Comparison of ENCODE assay signal across 14 mouse cellular contexts in the genomic region with DNA sequence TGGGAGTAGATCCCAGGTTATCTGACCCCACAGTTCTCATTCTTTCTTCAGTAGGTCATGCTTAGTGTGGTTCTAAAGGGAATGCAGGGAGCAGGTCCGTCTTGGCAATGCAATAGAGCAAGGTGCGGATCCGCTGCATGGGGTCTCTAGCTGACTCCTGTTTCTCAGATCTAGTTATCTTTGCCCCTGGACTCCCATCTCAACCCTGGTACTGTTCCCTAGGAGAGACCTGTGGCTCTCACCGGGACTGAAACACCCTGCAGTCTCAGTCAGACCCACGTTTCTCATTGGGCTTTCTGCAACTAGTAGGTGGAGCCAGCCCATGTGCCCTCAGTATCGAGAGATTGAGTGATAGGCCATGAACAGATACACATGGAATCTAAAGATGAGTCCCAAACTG. TPM values are rescaled to one million over a fixed set of nuclear protein-coding genes. Genes with fewer than 3 reads are reported as not detected.
DNase-seq lines count a peak whose midpoint lies in the region; ATAC-seq lines count a peak whose summit lies in the region.
"Had no signal": no experiment of that assay in that cellular context is flagged by ENCODE, and none has a peak within 500 bp of the region (broad histone marks: within the 10 kb centered on the region; RNA-seq: fewer than 3 reads in every experiment).

No protein-coding gene starts in this region.

- WGBS in forebrain, embryonic 10.5 days, result 63% methylated on average over 6 of the region's 6 CpGs
- WGBS in forebrain, embryonic 15.5 days, result 58% methylated on average over 6 of the region's 6 CpGs
- 56% methylated on average over 6 of the region's 6 CpGs for WGBS in kidney, embryonic 14.5 days
- 52% methylated on average over 6 of the region's 6 CpGs for WGBS in limb, embryonic 13.5 days

- intact Hi-C loops in left cerebral cortex, postnatal 25 days (cut with DNase I), result no loop called here

- no peak for ATAC-seq in forebrain, embryonic 15.5 days (replicated peaks)
- no peak for ATAC-seq in kidney, embryonic 14.5 days (ENCODE audit: low FRiP score, low TSS enrichment)
- ATAC-seq in limb, embryonic 13.5 days (ENCODE audit: low FRiP score, low read depth), result no peak

- H3K27ac ChIP-seq in forebrain, embryonic 10.5 days, result peak overlapping the region; percentile 70; the same call in 1 of the 2 replicates
- H3K27ac ChIP-seq in forebrain, embryonic 15.5 days (replicated peaks), result no peak overlapping the region
- H3K27ac ChIP-seq in kidney, embryonic 14.5 days (ENCODE audit: low read depth, low read length), result peak overlapping the region; percentile 85
- H3K27ac ChIP-seq in brown adipose tissue, adult 24 weeks (replicated peaks; ENCODE audit: low read depth, low read length), result peak overlapping the region; percentile 92
- H3K27ac ChIP-seq in limb, embryonic 13.5 days, result peak overlapping the region; percentile 73

- no peak overlapping the region for H3K4me2 ChIP-seq in forebrain, embryonic 15.5 days (replicated peaks)
- peak overlapping the region; percentile 32; the same call in 1 of the 2 replicates for H3K4me2 ChIP-seq in kidney, embryonic 14.5 days (replicated peaks; ENCODE audit: low read depth, low read length)
- H3K4me2 ChIP-seq in limb, embryonic 13.5 days (replicated peaks), result peak overlapping the region; percentile 55

- H3K36me3 ChIP-seq in forebrain, embryonic 10.5 days (replicated peaks), result peaks cover 5% of the 10 kb centered on the region; the same call in 1 of the 2 replicates
- H3K36me3 ChIP-seq in forebrain, embryonic 15.5 days, result no peaks in the 10 kb centered on the region
- no peaks in the 10 kb centered on the region for H3K36me3 ChIP-seq in kidney, embryonic 14.5 days (ENCODE audit: control insufficient read depth, insufficient read depth, low read length)
- H3K36me3 ChIP-seq in limb, embryonic 13.5 days, result no peaks in the 10 kb centered on the region

- no peak overlapping the region for H3K4me3 ChIP-seq in forebrain, embryonic 10.5 days
- no peak overlapping the region for H3K4me3 ChIP-seq in forebrain, embryonic 15.5 days
- no peak overlapping the region for H3K4me3 ChIP-seq in kidney, embryonic 14.5 days (ENCODE audit: low read length)
- peak overlapping the region; percentile 47 for H3K4me3 ChIP-seq in brown adipose tissue, adult 24 weeks (ENCODE audit: insufficient read depth, low read depth, low read length)
- H3K4me3 ChIP-seq in limb, embryonic 13.5 days, result no peak overlapping the region
- H3K4me3 ChIP-seq: erythroblast, embryonic 14.5 days had no signal

- DNase-seq in forebrain, embryonic 10.5 days (ENCODE audit: extremely low spot score, low spot score), result no peak
- DNase-seq in kidney, adult 9 months, result no peak
- no peak for DNase-seq in left cerebral cortex, postnatal 25 days (ENCODE audit: low spot score in 2 of 2)
- DNase-seq in cerebellum, postnatal 10 days, result no peak
- DNase-seq: thymus, postnatal 25 days had no signal

- H3K27me3 ChIP-seq in forebrain, embryonic 10.5 days (ENCODE audit: poor library complexity, severe bottlenecking), result no peaks in the 10 kb centered on the region
- H3K27me3 ChIP-seq in forebrain, embryonic 15.5 days, result no peaks in the 10 kb centered on the region
- no peaks in the 10 kb centered on the region for H3K27me3 ChIP-seq in kidney, embryonic 14.5 days (ENCODE audit: control insufficient read depth, insufficient read depth, low read length)
- no peaks in the 10 kb centered on the region for H3K27me3 ChIP-seq in limb, embryonic 13.5 days

- no peak overlapping the region for H3K9ac ChIP-seq in forebrain, embryonic 15.5 days (replicated peaks)
- H3K9ac ChIP-seq in kidney, embryonic 14.5 days (ENCODE audit: low read depth, low read length), result no peak overlapping the region
- H3K9ac ChIP-seq in limb, embryonic 13.5 days, result no peak overlapping the region

- peaks cover 95% of the 10 kb centered on the region for H3K4me1 ChIP-seq in forebrain, embryonic 10.5 days
- peaks cover 17% of the 10 kb centered on the region for H3K4me1 ChIP-seq in forebrain, embryonic 15.5 days
- peaks cover 94% of the 10 kb centered on the region for H3K4me1 ChIP-seq in kidney, embryonic 14.5 days (ENCODE audit: control insufficient read depth, insufficient read depth, low read length)
- H3K4me1 ChIP-seq in brown adipose tissue, adult 24 weeks (ENCODE audit: control insufficient read depth, insufficient read depth, insufficient read length, low read length), result peaks cover 67% of the 10 kb centered on the region
- H3K4me1 ChIP-seq in limb, embryonic 13.5 days, result peaks cover 100% of the 10 kb centered on the region

- H3K9me3 ChIP-seq in forebrain, embryonic 10.5 days, result no peaks in the 10 kb centered on the region
- no peaks in the 10 kb centered on the region for H3K9me3 ChIP-seq in forebrain, embryonic 15.5 days
- H3K9me3 ChIP-seq in kidney, embryonic 14.5 days (ENCODE audit: control insufficient read depth, low read length), result no peaks in the 10 kb centered on the region
- H3K9me3 ChIP-seq in limb, embryonic 13.5 days, result no peaks in the 10 kb centered on the region

RNA-seq across cellular contexts. Expression of gene Hspg2, which starts 9.0 kb away (rescaled TPM):
- polyA plus RNA-seq in forebrain, embryonic 10.5 days (2016; fragmentation: Nextera tagmentation; extraction: Ambion mirVana), result 15.6 and 17.9 TPM in 2 replicates
- polyA plus RNA-seq in forebrain, embryonic 15.5 days (2015; fragmentation: Nextera tagmentation; extraction: Ambion mirVana), result 3.7 and 4.2 TPM in 2 replicates
- polyA plus RNA-seq in kidney, embryonic 14.5 days (2014; fragmentation: Nextera tagmentation; extraction: Ambion mirVana), result 39.6 and 56.2 TPM in 2 replicates
- polyA plus RNA-seq in brown adipose tissue, adult 24 weeks (2012; ENCODE audit: insufficient read depth, insufficient read length, missing spikeins), result 32.5 and 49.7 TPM in 2 replicates
- 29.4 and 29.6 TPM in 2 replicates for polyA plus RNA-seq in limb, embryonic 13.5 days (2015; fragmentation: Nextera tagmentation; extraction: Ambion mirVana)
- 1 to 10 TPM; 6.2 to 6.4 TPM for total RNA-seq in left cerebral cortex, postnatal 25 days (2021)
- total RNA-seq: megakaryocyte progenitor cell, adult 5-6 weeks had no signal

RNA-seq across cellular contexts. Expression of gene 1700013G24Rik, which starts 24.5 kb away (rescaled TPM):
- polyA plus RNA-seq in forebrain, embryonic 10.5 days (2016; fragmentation: Nextera tagmentation; extraction: Ambion mirVana), result not detected in 2 replicates
- polyA plus RNA-seq in forebrain, embryonic 15.5 days (2015; fragmentation: Nextera tagmentation; extraction: Ambion mirVana), result not detected in 2 replicates
- polyA plus RNA-seq in kidney, embryonic 14.5 days (2014; fragmentation: Nextera tagmentation; extraction: Ambion mirVana), result not detected in 2 replicates
- not detected in 2 replicates for polyA plus RNA-seq in brown adipose tissue, adult 24 weeks (2012; ENCODE audit: insufficient read depth, insufficient read length, missing spikeins)
- 0.18 TPM in 1 of 2 replicates, not detected in the other for polyA plus RNA-seq in limb, embryonic 13.5 days (2015; fragmentation: Nextera tagmentation; extraction: Ambion mirVana)
- not detected for total RNA-seq in left cerebral cortex, postnatal 25 days (2021)
- total RNA-seq: adrenal gland, postnatal 14 days; gastrocnemius, postnatal 25 days; left cerebral cortex, postnatal 14 days; megakaryocyte progenitor cell, adult 5-6 weeks had no signal
- polyA plus RNA-seq: erythroblast, embryonic 14.5 days had no signal

RNA-seq across cellular contexts. Expression of gene Cela3b, which starts 47.3 kb away (rescaled TPM):
- polyA plus RNA-seq in forebrain, embryonic 10.5 days (2016; fragmentation: Nextera tagmentation; extraction: Ambion mirVana), result not detected in 2 replicates
- not detected in 2 replicates for polyA plus RNA-seq in forebrain, embryonic 15.5 days (2015; fragmentation: Nextera tagmentation; extraction: Ambion mirVana)
- not detected in 2 replicates for polyA plus RNA-seq in kidney, embryonic 14.5 days (2014; fragmentation: Nextera tagmentation; extraction: Ambion mirVana)
- not detected in 2 replicates for polyA plus RNA-seq in brown adipose tissue, adult 24 weeks (2012; ENCODE audit: insufficient read depth, insufficient read length, missing spikeins)
- 0.15 TPM in 1 of 2 replicates, not detected in the other for polyA plus RNA-seq in limb, embryonic 13.5 days (2015; fragmentation: Nextera tagmentation; extraction: Ambion mirVana)
- total RNA-seq in left cerebral cortex, postnatal 25 days (2021), result not detected
- total RNA-seq: adrenal gland, postnatal 14 days; gastrocnemius, postnatal 25 days; left cerebral cortex, postnatal 14 days; megakaryocyte progenitor cell, adult 5-6 weeks had no signal
- polyA plus RNA-seq: erythroblast, embryonic 14.5 days had no signal
